Mouse (Mus musculus) midbrain, embryonic 10.5 days (tissue): ENCODE data around the gene Gm10401. TPM values are rescaled to one million over a fixed set of nuclear protein-coding genes. Genes with fewer than 3 reads are reported as not detected.

ENCODE experiments used
- DNase-seq: peaks from one replicate; pipeline ENCODE4 v3.0.0-alpha.2; 2017; ENCODE audit warnings: low spot score
- H3K27ac ChIP-seq: fragments of 300-500 bp; sonication (generic); replicated peaks from 2 replicates; pipeline ENCODE4 v1.5.1; 2016; ENCODE audit warnings: mild to moderate bottlenecking
- H3K27me3 ChIP-seq: fragments of 300-500 bp; sonication (generic); 2 replicates; pipeline ENCODE4 v1.6.1; 2016; ENCODE audit warnings: low read depth, mild to moderate bottlenecking; ENCODE audit not compliant: poor library complexity, severe bottlenecking
- H3K36me3 ChIP-seq: fragments of 300-500 bp; sonication (generic); 2 replicates; pipeline ENCODE4 v1.6.1; 2016; ENCODE audit warnings: mild to moderate bottlenecking, moderate library complexity
- H3K4me1 ChIP-seq: fragments of 300-500 bp; sonication (generic); 2 replicates; pipeline ENCODE4 v1.6.1; 2016
- H3K4me3 ChIP-seq: fragments of 300-500 bp; sonication (generic); 2 replicates; pipeline ENCODE4 v1.5.1; 2016; ENCODE audit warnings: mild to moderate bottlenecking, moderate library complexity
- H3K9me3 ChIP-seq: fragments of 300-500 bp; sonication (generic); replicated peaks from 2 replicates; pipeline ENCODE4 v1.6.1; 2016; ENCODE audit warnings: mild to moderate bottlenecking
- WGBS: fragments of 180-500 bp; shearing (Covaris S2); methylation state at CpG from one replicate; pipeline ENCODE4 v1.1.7; 2016; 5-methylcytosine and 5-hydroxymethylcytosine counted together
- polyA plus RNA-seq: library from polyadenylated mRNA; unstranded; fragments of >200 nt; fragmentation: Nextera tagmentation; extraction: Ambion mirVana; gene quantifications from 2 replicates; pipeline ENCODE4 v1.2.1, GENCODE M21; 2016

Gene Gm10401
- polyA plus RNA-seq, 1 experiment from 2014 or later: 25.4 TPM

DNA sequence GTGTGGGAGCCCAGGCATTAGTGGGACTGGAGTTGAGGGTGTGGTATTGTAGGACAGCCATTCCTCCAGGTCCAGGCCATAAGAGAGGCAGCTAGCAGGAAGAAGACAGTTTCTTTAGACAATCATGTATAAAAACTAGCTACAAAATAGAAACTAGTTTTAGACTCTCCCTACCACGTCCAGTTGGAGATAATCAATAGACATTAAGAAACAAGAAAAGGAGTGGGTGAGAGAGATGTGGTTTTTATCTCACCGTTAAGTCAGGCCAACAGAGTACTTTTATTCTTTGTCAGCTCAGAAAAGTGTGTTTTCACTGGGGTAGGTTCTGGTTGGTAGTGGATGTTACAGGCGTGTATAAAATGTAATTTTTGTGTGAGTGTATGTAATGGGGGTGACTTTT lies 37.1 kb downstream of the Gm10401 start:
- Histone ChIP-seq H3K36me3 (peaks cover 37% of the 10 kb centered on the region), H3K27ac (no peak overlapping the region), H3K4me1 (no peaks in the 10 kb centered on the region), H3K27me3 (no peaks in the 10 kb centered on the region), H3K4me3 (no peak overlapping the region), H3K9me3 (no peaks in the 10 kb centered on the region)
- 93% methylated on average over 3 of the region's 3 CpGs for WGBS
- no peak for DNase-seq

GRCm38 (mm10) chr5:115060067-115060695 lies 37.9 kb downstream of the Gm10401 start:
- Histone ChIP-seq H3K36me3 (peaks cover 41% of the 10 kb centered on the region), H3K4me3 (no peak overlapping the region), H3K27ac (no peak overlapping the region), H3K27me3 (no peaks in the 10 kb centered on the region), H3K4me1 (no peaks in the 10 kb centered on the region), H3K9me3 (no peaks in the 10 kb centered on the region)
- WGBS: 92% methylated on average over 8 of the region's 8 CpGs
- no peak for DNase-seq

DNA sequence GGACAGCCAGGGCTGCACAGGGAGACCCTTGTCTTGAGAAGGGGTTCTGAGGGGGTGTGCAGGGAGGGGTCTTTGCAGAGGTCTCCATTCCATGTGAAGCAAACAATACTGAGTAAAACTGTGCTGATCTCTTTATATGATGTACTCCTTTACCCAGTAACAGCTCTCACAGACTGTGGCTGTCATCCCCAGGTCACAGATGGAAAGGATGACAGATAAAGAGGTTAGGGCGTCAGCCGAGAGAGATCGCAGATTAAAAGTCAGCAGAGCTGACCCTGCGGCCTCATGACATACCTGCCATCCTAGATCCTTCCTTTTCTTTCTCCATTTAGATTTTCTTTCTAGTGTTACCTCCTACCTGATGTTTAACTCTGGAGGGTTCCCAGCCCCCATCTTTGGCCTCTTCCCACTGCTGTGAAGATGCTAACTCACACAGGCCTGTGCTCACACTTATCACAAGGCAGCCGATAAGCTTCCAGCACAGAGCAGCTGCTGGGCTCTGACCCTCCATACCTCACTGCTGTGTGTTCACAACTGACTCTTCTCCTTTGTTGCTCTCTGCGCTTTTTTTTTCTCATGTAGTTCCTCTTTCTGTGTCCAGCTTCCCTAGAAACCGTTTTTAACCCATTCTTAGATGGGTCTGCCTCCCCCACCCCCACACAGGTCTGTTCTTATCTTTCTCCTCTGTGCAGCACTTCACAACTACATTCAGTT lies 39.4 kb downstream of the Gm10401 start:
- H3K9me3 ChIP-seq: no peaks in the 10 kb centered on the region
- DNase-seq: no peak
- H3K27me3 ChIP-seq: no peaks in the 10 kb centered on the region
- no peak overlapping the region for H3K4me3 ChIP-seq
- 89% methylated on average over 7 of the region's 7 CpGs for WGBS
- no peaks in the 10 kb centered on the region for H3K4me1 ChIP-seq
- no peak overlapping the region for H3K27ac ChIP-seq
- H3K36me3 ChIP-seq: peaks cover 31% of the 10 kb centered on the region

- Histone ChIP-seq H3K27me3 (no peaks in the 10 kb centered on the region), H3K4me1 (peaks cover 6% of the 10 kb centered on the region; the same call in 1 of the 2 replicates), H3K27ac (no peak overlapping the region), H3K9me3 (no peaks in the 10 kb centered on the region), H3K4me3 (no peak overlapping the region), H3K36me3 (peaks cover 18% of the 10 kb centered on the region)
- WGBS: 95% methylated on average over 4 of the region's 4 CpGs
- no peak for DNase-seq
Measured at GRCm38 (mm10) chr5:115057153-115057552, 40.9 kb downstream of the Gm10401 start.

DNA sequence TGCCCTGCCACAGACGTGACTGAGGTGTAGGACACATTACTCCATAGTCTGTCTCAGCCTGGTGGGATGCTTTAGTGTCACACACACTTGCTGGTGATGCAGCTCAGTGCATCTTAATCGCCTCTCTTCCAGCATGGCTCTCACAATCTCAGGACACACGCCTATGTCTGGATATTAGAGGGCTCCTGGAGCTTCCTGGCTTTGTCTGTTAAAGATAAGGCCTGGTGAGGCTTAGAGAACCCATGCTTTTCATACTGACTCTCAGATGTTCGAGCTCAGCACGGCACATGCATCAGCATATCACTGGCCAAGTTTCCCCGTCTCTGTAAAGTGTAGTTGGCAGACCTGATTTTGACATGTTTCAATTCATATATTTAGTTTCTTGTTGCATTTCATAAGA lies 42.7 kb downstream of the Gm10401 start:
- Histone ChIP-seq H3K9me3 (no peaks in the 10 kb centered on the region), H3K4me1 (peaks cover 11% of the 10 kb centered on the region), H3K4me3 (no peak overlapping the region), H3K36me3 (peaks cover 9% of the 10 kb centered on the region; the same call in 1 of the 2 replicates), H3K27ac (no peak overlapping the region), H3K27me3 (no peaks in the 10 kb centered on the region)
- 89% methylated on average over 6 of the region's 6 CpGs for WGBS
- no peak for DNase-seq

- H3K4me3 ChIP-seq: no peak overlapping the region
- 92% methylated on average over 22 of the region's 22 CpGs for WGBS
- H3K4me1 ChIP-seq: peaks cover 11% of the 10 kb centered on the region
- H3K27me3 ChIP-seq: no peaks in the 10 kb centered on the region
- no peak for DNase-seq
- 0 out of 2 replicates have a peak overlapping the region, but pooled peaks have one; percentile 17 for H3K27ac ChIP-seq
- peaks cover 9% of the 10 kb centered on the region; the same call in 1 of the 2 replicates for H3K36me3 ChIP-seq
- no peaks in the 10 kb centered on the region for H3K9me3 ChIP-seq
Measured at GRCm38 (mm10) chr5:115053791-115054396, 44.2 kb downstream of the Gm10401 start.

- Histone ChIP-seq H3K27me3 (no peaks in the 10 kb centered on the region), H3K36me3 (peaks cover 9% of the 10 kb centered on the region; the same call in 1 of the 2 replicates), H3K4me3 (no peak overlapping the region), H3K27ac (no peak overlapping the region), H3K9me3 (no peaks in the 10 kb centered on the region), H3K4me1 (peaks cover 11% of the 10 kb centered on the region)
- 91% methylated on average over 8 of the region's 8 CpGs for WGBS
- DNase-seq: no peak
Measured at GRCm38 (mm10) chr5:115052546-115052945, 45.5 kb downstream of the Gm10401 start.

GRCm38 (mm10) chr5:115050776-115051175 lies 47.3 kb downstream of the Gm10401 start:
- Histone ChIP-seq H3K9me3 (no peaks in the 10 kb centered on the region), H3K4me1 (peaks cover 11% of the 10 kb centered on the region), H3K27ac (no peak overlapping the region), H3K4me3 (no peak overlapping the region), H3K27me3 (no peaks in the 10 kb centered on the region), H3K36me3 (0 out of 2 replicates have a peak, but pooled peaks cover 5% of the 10 kb centered on the region)
- WGBS: 87% methylated on average over 6 of the region's 6 CpGs
- no peak for DNase-seq

GRCm38 (mm10) chr5:115049692-115050091 lies 48.4 kb downstream of the Gm10401 start:
- Histone ChIP-seq H3K36me3 (peaks cover 5% of the 10 kb centered on the region; the same call in 1 of the 2 replicates), H3K9me3 (no peaks in the 10 kb centered on the region), H3K4me3 (no peak overlapping the region), H3K4me1 (peaks cover 11% of the 10 kb centered on the region), H3K27ac (no peak overlapping the region), H3K27me3 (no peaks in the 10 kb centered on the region)
- WGBS: 87% methylated on average over 6 of the region's 6 CpGs
- no peak for DNase-seq

Other genes with a start within 250 kb of the Gm10401 start
- gene 4930519G04Rik, start 244.6 kb downstream of the Gm10401 start, polyA plus RNA-seq: not detected in 2 replicates
- gene Gm9936, start 239.6 kb downstream of the Gm10401 start, polyA plus RNA-seq: 0.16 and 0.57 TPM in 2 replicates
- gene Oasl2, start 201.4 kb downstream of the Gm10401 start, polyA plus RNA-seq: 0.54 and 0.88 TPM in 2 replicates
- gene Oasl1, start 175.1 kb downstream of the Gm10401 start, polyA plus RNA-seq: not detected in 2 replicates
- gene 2210016L21Rik, start 156.1 kb downstream of the Gm10401 start, polyA plus RNA-seq: 48.7 and 50.3 TPM in 2 replicates
- 0.06 TPM in 1 of 2 replicates, not detected in the other for gene Hnf1a, start 127.2 kb downstream of the Gm10401 start, polyA plus RNA-seq
- 11.5 and 12.0 TPM in 2 replicates for gene Sppl3, start 87.2 kb downstream of the Gm10401 start, polyA plus RNA-seq
- gene Acads, start 21.1 kb upstream of the Gm10401 start, polyA plus RNA-seq: 60.0 and 65.2 TPM in 2 replicates
- 66.7 and 68.7 TPM in 2 replicates for gene Unc119b, start 36.7 kb upstream of the Gm10401 start, polyA plus RNA-seq
- 56.5 and 69.5 TPM in 2 replicates for gene Mlec, start 59.9 kb upstream of the Gm10401 start, polyA plus RNA-seq
- 1.2 and 1.3 TPM in 2 replicates for gene Cabp1, start 96.1 kb upstream of the Gm10401 start, polyA plus RNA-seq
- 104 and 113 TPM in 2 replicates for gene Pop5, start 137.5 kb upstream of the Gm10401 start, polyA plus RNA-seq
- 133 and 134 TPM in 2 replicates for gene Rnf10, start 174.6 kb upstream of the Gm10401 start, polyA plus RNA-seq
- gene Coq5, start 181.4 kb upstream of the Gm10401 start, polyA plus RNA-seq: 57.3 and 61.1 TPM in 2 replicates
- 1,606 and 1,767 TPM in 2 replicates for gene Dynll1, start 202.7 kb upstream of the Gm10401 start, polyA plus RNA-seq
- 396 and 421 TPM in 2 replicates for gene Srsf9, start 228.9 kb upstream of the Gm10401 start, polyA plus RNA-seq
- gene Gatc, start 242.9 kb upstream of the Gm10401 start, polyA plus RNA-seq: 36.9 and 41.3 TPM in 2 replicates
- 56.4 and 60.8 TPM in 2 replicates for gene Triap1, start 242.9 kb upstream of the Gm10401 start, polyA plus RNA-seq